Mouse (Mus musculus): Measurements from ENCODE around the gene Cldn34b4.

The Cldn34b4 gene

DNA sequence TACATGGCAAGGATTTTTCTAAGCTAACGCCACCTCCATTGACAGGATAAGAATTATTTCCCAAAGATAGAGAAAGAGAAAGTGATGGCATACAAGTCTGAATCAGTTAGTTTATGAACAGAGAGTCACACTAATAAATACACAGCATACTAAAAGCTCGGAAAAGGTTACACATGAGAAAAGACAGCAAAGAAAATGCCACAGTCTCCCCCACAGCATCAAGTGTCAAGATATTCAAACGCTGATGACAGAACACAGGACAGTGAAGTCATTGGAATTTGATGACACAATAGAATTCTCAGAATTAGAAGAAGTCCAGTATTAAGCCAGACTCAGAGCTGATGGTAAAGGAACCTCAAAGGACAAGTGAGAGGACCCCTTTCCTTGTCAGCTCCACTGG, at the start of gene Cldn34b4:
Gene Cldn34b4, plus strand, starts transcription at position 301 of the 400 bp plus-strand sequence.
- no peak for DNase-seq
